Mouse (Mus musculus) spleen, postnatal 10 days (tissue): ENCODE results near the gene Cmklr1.
"Not testable (repeated sequence)": the region's sequence is repeated elsewhere in the genome, so short reads cannot be mapped to it uniquely, and the experiment has no call there.

Source experiments
- DNase-seq, 2 experiments: peaks; one replicate each; pipeline ENCODE4 v3.0.0; 2021 to 2022; ENCODE audit warnings: low spot score in 2 of 2

Gene Cmklr1

DNA sequence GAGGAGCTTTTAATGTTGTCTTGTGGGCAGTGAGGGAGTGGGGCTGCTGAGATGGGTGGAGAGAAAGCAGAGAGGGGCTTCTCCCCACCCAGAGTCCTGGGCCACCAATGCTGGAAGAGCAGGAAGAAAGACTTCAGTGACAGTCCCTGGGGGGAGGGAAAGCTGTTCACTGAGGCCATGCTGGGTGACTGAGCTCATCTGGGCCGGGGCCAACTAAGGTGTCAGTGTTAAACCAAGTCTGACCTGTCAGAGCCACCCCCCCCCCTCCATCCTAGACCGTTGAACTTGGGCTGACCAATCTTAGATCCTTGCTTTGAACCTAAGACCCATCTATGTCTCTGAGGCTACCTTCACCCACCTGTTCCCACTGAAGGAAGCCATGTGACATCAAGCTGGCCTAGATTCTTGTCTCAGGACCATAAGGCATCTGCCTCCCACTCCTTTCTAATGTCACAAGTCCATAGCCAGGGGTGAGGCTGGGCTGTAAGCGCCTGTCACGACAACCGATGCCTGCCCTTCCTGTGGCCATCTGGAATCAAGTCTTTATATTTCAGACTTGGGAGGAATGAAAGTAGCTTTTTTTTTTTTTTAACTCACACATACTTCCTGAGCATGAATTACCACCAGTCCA is 60.1 kb downstream of the Cmklr1 start:
- no peak for DNase-seq

- not testable (repeated sequence) for DNase-seq
Measured at GRCm38 (mm10) chr5:113586458-113586849, 63.8 kb downstream of the Cmklr1 start.

DNA sequence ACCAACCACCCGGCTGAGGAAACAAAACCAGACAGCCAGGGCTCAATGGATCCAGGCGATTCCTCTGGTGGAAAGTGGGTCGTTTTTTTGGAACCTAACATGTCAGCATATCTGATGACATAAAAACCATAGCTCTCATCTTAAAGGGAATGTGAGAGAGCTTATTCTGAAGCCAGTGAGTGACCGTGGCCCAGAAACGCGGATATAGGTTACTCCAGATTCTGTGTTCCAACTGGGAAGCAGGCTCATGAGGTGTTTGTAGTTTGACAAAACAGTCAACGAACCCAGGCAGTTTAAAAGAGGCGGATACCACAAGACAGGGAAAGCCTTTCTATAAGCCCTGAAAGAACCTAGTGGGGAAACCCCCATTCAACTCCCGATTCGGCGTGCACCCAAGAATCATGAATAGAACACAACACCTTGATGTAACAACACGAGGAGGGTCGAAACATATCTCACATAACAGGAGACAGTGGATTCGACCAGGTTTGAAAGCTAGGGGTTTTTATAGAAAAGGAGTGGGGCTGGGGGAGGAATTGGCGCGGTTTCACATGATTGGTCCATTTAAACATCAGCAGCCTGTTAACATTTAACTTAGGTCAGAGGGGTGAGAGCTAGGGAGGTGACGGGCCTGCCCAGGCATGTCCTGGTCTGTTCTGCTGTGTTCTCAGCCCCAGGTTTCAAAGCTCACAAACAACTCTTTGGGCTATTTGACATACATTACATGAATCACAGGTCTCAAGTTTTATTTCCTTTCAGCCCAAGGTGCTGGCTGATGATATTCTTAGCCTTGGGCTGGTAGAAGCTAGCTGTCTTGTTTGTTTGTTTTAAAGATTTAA is 64.4 kb downstream of the Cmklr1 start:
- not testable (repeated sequence) for DNase-seq

GRCm38 (mm10) chr5:113584439-113584838 is 65.8 kb downstream of the Cmklr1 start:
- DNase-seq, result no peak

DNA sequence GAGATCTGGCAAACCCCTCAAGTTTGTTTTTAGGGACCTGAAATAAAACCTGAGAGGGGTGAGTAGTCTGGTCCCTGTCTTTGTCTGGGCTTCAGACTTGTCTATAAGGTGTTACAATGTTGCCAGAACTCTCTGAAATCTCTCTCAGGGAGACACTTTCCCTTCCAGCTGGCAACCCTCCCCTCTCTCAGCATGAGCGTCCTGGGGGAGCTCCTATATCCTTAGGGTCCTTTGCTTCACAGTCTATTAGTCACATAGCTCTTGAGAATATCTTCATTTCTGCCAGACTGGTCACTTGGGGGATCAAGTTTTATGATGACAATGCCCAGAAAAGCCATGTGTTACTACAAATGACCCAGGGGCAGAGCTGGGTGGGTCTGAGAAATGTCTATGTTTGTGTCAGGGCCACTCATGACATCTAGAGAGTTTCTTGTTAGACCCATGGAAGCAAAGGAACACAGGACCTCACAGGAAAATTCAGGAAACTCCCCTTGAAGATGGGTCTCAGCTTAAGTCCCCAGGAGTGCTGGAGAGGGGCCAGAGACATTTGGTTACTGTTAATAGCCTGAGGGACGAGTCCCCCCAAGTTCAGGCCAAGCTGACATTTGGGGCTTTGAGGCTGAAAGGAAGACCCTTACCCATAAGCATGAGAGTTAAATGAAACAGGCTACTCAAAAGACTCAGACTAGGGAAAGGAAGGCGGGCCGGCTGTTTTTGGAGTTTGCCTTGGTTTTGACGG is 66.6 kb downstream of the Cmklr1 start:
- DNase-seq, result no peak

GRCm38 (mm10) chr5:113580801-113581200 is 69.4 kb downstream of the Cmklr1 start:
- no peak for DNase-seq

GRCm38 (mm10) chr5:113580248-113580647 is 70.0 kb downstream of the Cmklr1 start:
- DNase-seq, result peak in 1 of 2 experiments; percentile 31

GRCm38 (mm10) chr5:113579128-113579527 is 71.1 kb downstream of the Cmklr1 start:
- DNase-seq, result no peak

GRCm38 (mm10) chr5:113578428-113578827 is 71.8 kb downstream of the Cmklr1 start:
- DNase-seq, result no peak

GRCm38 (mm10) chr5:113577555-113577954 is 72.7 kb downstream of the Cmklr1 start:
- DNase-seq, result no peak

DNA sequence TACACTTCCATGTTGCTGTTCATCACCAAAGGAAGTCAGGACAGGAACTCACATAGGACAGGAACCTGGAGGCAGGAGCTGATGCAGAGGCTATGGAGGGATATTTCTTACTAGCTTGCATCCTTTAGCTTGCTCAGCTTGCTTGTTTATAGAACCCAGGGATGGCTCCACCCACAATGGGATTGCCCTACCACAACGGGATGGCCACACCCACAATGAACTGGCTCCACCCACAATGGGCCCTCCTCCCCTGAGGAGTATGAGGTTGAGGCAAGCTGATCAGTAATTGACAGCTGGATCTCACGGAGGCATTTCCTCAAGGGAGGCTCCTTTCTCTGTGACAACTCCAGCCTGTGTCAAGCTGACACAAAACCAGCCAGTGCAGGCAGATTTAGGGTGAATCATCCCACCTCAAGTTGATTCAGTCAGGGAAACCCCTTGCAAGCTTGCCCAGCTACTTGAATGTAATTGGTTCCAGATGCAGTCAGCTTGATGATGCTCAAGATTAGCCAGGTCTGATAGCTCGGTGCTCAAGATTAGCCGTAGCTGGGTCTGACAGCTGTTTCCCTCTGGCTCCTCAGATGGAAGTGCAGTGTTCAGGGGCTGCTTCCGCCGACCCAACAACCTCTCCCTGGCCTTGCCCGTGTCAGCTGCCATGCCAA is 80.0 kb downstream of the Cmklr1 start:
- DNase-seq, result no peak

- DNase-seq, result no peak
Measured at GRCm38 (mm10) chr5:113565858-113566257, 84.4 kb downstream of the Cmklr1 start.

- DNase-seq, result no peak
Measured at GRCm38 (mm10) chr5:113565101-113565854, 84.9 kb downstream of the Cmklr1 start.

DNA sequence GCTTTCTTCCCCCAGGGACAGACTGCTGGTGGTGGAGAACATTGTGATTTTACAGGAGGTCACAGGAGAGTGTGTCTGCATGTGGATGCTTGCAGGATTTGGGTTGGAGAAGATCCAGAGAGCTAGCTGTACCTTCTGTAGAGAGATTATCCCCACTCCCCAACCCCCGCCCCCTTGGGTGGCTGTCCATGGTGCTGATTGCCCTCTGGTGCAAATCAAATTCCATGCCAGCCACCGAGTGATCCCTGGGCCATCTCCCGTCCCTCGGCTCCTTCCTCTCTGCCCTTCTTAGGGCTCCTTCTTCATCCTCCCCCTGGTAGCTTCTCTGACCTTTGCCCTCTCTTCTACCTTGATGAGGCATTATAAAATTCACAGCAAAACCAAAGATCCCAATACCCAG is 85.8 kb downstream of the Cmklr1 start:
- no peak for DNase-seq
